Mouse (Mus musculus) C2C12 (cell line): ENCODE results near the gene Cdk19. TPM values are rescaled to one million over a fixed set of nuclear protein-coding genes. Genes with fewer than 3 reads are reported as not detected.

Experiments used
- H3K27me3 ChIP-seq: one replicate; pipeline ENCODE4 v1.6.1; 2011; ENCODE audit not compliant: control insufficient read depth, insufficient read depth, insufficient read length
- H3K36me3 ChIP-seq: one replicate; pipeline ENCODE4 v1.6.1; 2011; ENCODE audit not compliant: control insufficient read depth, insufficient read depth
- H3K4me3 ChIP-seq: one replicate; pipeline ENCODE4 v1.5.1; 2011; ENCODE audit warnings: mild to moderate bottlenecking, control low read depth; ENCODE audit not compliant: poor library complexity, insufficient read depth, severe bottlenecking
- H3K79me2 ChIP-seq: one replicate; pipeline ENCODE4 v1.6.1; 2011; ENCODE audit not compliant: control insufficient read depth, insufficient read depth
- H3K79me3 ChIP-seq: one replicate; pipeline ENCODE4 v1.6.1; 2011; ENCODE audit warnings: low read depth, control low read depth
- H3ac ChIP-seq: one replicate; pipeline ENCODE3; 2011; ENCODE audit warnings: low read depth; ENCODE audit not compliant: control insufficient read depth, insufficient read length
- CEBPB ChIP-seq: IDR thresholded peaks from one replicate; pipeline ENCODE4 v1.6.1; 2011; ENCODE audit warnings: low read depth, mild to moderate bottlenecking, control low read depth, moderate library complexity
- CTCF ChIP-seq: IDR thresholded peaks from one replicate; pipeline ENCODE4 v1.5.1; 2011; ENCODE audit not compliant: control insufficient read depth, insufficient read depth, insufficient read length
- FOSL1 ChIP-seq: IDR thresholded peaks from one replicate; pipeline ENCODE4 v1.8.0; 2011; ENCODE audit warnings: mild to moderate bottlenecking, low read length; ENCODE audit not compliant: poor library complexity, insufficient read depth, severe bottlenecking
- MAX ChIP-seq: IDR thresholded peaks from one replicate; pipeline ENCODE4 v1.6.1; 2011; ENCODE audit warnings: mild to moderate bottlenecking, control low read depth
- MYOD1 ChIP-seq: IDR thresholded peaks from one replicate; pipeline ENCODE4 v1.6.1; 2011; ENCODE audit warnings: low read depth; ENCODE audit not compliant: control insufficient read depth, insufficient read length
- MYOG ChIP-seq: IDR thresholded peaks from one replicate; pipeline ENCODE4 v1.6.1; 2011; ENCODE audit not compliant: control insufficient read depth, insufficient read length; ENCODE audit errors: extremely low read depth
- USF1 ChIP-seq: IDR thresholded peaks from one replicate; pipeline ENCODE4 v1.6.1; 2011; ENCODE audit warnings: low read depth, mild to moderate bottlenecking, control low read depth, moderate library complexity
- polyA plus RNA-seq: library from polyadenylated mRNA; unstranded; fragments of >200 nt; fragmentation: generic; extraction: Trizol; gene quantifications from one replicate; pipeline ENCODE4 v1.2.1, GENCODE M21; 2012; ENCODE audit warnings: missing spikeins

The Cdk19 gene
- polyA plus RNA-seq, 1 experiment, result 3.9 TPM

DNA sequence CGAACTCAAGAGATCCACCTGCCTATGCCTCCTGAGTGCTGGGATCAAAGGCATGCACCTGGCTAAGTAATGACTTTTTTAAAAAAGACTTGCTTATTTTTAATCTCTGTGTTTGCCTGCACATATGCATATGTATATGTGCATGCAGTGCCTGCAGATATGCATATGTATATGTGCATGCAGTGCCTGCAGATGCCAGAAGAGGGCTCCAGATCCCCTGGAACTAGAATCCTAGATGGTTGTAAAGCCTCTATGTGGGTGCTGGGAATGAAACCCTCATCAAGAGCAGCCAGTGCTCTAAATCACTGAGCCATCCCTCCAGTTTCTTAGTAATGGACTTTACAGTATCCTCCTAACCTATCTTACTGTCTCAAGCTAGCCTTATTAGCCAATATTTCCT is 33.4 kb upstream of the Cdk19 start:
- H3K79me2 ChIP-seq, result peaks cover 8% of the 10 kb centered on the region
- no peaks in the 10 kb centered on the region for H3K27me3 ChIP-seq
- no peak overlapping the region for H3K4me3 ChIP-seq
- H3K79me3 ChIP-seq, result peaks cover 7% of the 10 kb centered on the region
- TF ChIP-seq CEBPB, result no peak
- TF ChIP-seq MYOG, result no peak
- TF ChIP-seq MAX, result no peak
- TF ChIP-seq USF1, result no peak
- TF ChIP-seq CTCF, result no peak
- no peak for TF ChIP-seq MYOD1
- TF ChIP-seq FOSL1, result no peak
- H3K36me3 ChIP-seq, result no peaks in the 10 kb centered on the region
- no peak overlapping the region for H3ac ChIP-seq

DNA sequence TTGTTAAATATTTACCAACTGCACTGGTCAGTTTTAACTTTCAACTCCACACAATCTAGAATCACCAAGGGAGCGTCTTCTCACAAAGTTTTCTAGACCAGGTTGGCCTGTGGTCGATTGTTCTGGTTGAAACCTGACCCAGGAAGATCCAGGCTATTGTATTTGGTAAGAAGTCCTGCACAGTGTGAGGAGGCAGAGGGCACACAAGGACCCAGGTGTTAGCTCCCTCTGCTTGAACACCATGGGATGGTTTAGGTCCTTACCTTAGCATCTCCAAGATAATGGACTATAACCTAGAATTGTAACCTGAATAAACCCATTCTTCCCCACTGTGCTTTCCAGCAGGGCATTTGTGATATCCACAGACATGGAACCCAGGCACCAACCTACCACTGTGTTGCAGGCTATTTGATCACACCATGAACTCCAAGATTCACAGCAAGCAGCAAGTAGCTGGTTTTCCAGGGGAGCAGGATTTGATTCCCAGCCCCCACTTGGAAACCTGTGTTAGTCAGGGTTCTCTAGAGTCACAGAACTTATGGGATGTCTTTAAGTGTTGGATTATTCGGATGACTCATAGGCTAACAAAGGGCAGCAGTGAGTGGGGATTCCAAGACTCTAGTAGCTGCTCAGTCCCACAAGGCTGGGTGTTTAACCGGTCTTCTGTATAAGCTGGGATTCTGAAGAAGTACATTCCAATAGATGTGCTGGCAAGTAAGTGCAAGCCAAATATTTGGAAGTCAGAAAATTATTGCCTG is 31.4 kb upstream of the Cdk19 start:
- H3K79me3 ChIP-seq, result no peaks in the 10 kb centered on the region
- TF ChIP-seq FOSL1, result no peak
- H3K27me3 ChIP-seq, result no peaks in the 10 kb centered on the region
- H3K4me3 ChIP-seq, result no peak overlapping the region
- H3ac ChIP-seq, result no peak overlapping the region
- H3K79me2 ChIP-seq, result no peaks in the 10 kb centered on the region
- H3K36me3 ChIP-seq, result no peaks in the 10 kb centered on the region

DNA sequence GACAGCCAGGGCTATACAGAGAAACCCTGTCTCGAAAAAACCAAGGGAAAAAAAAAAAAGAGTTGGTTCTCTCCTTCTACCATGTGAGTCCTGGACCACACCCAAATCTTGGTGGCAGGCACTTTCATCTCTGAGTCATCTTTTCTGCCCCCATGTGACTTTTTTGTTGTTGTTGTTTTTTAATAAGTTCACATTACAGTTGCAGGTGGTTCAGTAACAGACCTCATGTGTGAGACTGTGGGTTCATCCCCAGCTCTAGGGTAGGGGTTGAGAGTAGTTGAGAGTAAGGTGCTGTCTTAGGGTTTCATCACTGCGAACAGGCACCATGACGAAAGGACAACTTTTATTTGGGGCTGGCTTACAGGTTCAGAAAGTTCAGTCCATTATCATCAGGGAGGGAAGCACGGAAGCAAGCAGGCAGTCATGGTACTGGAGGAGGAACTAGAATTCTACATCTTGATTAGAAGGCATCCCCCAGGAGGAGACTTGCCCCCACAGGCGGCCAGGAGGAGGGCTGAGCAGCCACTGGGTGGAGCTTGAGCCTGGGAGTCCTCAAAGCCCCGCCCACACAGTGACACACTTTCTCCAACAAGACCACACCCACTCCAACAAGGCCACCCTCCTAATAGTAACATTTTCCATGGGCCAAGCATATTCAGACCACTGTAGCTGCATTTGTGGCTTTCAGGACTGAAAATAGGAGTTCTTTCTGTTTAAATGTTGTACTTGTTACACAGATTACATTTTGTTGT is 29.3 kb upstream of the Cdk19 start:
- no peak for TF ChIP-seq MAX
- no peak for TF ChIP-seq MYOG
- peak; percentile 83 for TF ChIP-seq USF1
- no peak for TF ChIP-seq CTCF
- no peaks in the 10 kb centered on the region for H3K79me2 ChIP-seq
- H3K79me3 ChIP-seq, result no peaks in the 10 kb centered on the region
- no peak overlapping the region for H3K4me3 ChIP-seq
- H3K27me3 ChIP-seq, result no peaks in the 10 kb centered on the region
- no peaks in the 10 kb centered on the region for H3K36me3 ChIP-seq
- H3ac ChIP-seq, result no peak overlapping the region

DNA sequence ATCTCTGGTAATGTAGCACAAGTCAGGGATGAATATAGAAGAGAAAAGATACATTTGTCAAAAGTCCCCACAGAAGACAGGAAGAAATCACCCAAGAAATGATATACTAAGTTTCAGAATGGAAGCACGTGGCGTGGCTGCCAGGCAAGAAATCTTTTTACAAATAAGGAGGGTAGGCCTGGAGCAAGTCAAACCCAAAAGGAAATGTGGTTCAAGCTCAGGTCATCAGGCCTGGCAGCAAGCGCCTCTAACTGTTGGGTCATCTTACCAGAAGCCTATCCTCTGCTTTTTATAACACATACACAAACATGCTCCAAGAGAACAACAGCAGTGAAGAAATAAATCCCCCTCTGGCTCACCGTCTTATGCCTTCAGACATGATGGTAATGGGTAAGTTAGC is 26.6 kb upstream of the Cdk19 start:
- no peaks in the 10 kb centered on the region for H3K79me2 ChIP-seq
- TF ChIP-seq CEBPB, result no peak
- TF ChIP-seq MAX, result no peak
- TF ChIP-seq FOSL1, result no peak
- TF ChIP-seq CTCF, result no peak
- no peak for TF ChIP-seq MYOG
- TF ChIP-seq MYOD1, result no peak
- no peak for TF ChIP-seq USF1

GRCm38 (mm10) chr10:40316841-40317585 is 22.4 kb upstream of the Cdk19 start:
- Histone ChIP-seq H3K79me3 (no peaks in the 10 kb centered on the region), H3K27me3 (no peaks in the 10 kb centered on the region), H3ac (no peak overlapping the region), H3K79me2 (no peaks in the 10 kb centered on the region), H3K36me3 (no peaks in the 10 kb centered on the region), H3K4me3 (no peak overlapping the region)
- no peak for TF ChIP-seq CEBPB

More for the DNA sequence above, 26.6 kb upstream of the Cdk19 start:
- no peaks in the 10 kb centered on the region for H3K27me3 ChIP-seq
- H3K36me3 ChIP-seq, result no peaks in the 10 kb centered on the region
- no peaks in the 10 kb centered on the region for H3K79me3 ChIP-seq
- H3ac ChIP-seq, result no peak overlapping the region
- H3K4me3 ChIP-seq, result no peak overlapping the region

GRCm38 (mm10) chr10:40320306-40320705 is 19.1 kb upstream of the Cdk19 start:
- H3ac ChIP-seq, result no peak overlapping the region
- no peak overlapping the region for H3K4me3 ChIP-seq
- TF ChIP-seq CEBPB, result no peak
- TF ChIP-seq FOSL1, result no peak
- no peak for TF ChIP-seq MAX
- TF ChIP-seq MYOG, result no peak
- no peak for TF ChIP-seq USF1
- no peak for TF ChIP-seq CTCF
- no peak for TF ChIP-seq MYOD1
- no peaks in the 10 kb centered on the region for H3K36me3 ChIP-seq
- no peaks in the 10 kb centered on the region for H3K27me3 ChIP-seq
- no peaks in the 10 kb centered on the region for H3K79me2 ChIP-seq
- H3K79me3 ChIP-seq, result no peaks in the 10 kb centered on the region
